Mouse (Mus musculus) thymus, adult 2 months (tissue): Measurements from ENCODE around the gene Aplp2.

Experiments
- CTCF ChIP-seq: fragments of 200-500 bp; IDR thresholded peaks from 2 replicates; pipeline ENCODE4 v1.5.1; 2012; ENCODE audit warnings: mild to moderate bottlenecking, control low read depth, low read length, moderate library complexity, borderline replicate concordance; ENCODE audit not compliant: control insufficient read depth, poor library complexity, insufficient read depth; ENCODE audit errors: extremely low read depth
- POLR2A ChIP-seq: fragments of 200-500 bp; IDR thresholded peaks from 2 replicates; pipeline ENCODE4 v1.6.1; 2012; ENCODE audit warnings: mild to moderate bottlenecking, low read length, control low read depth, moderate library complexity; ENCODE audit not compliant: control insufficient read depth, poor library complexity, insufficient read depth; ENCODE audit errors: extremely low read depth

- TF ChIP-seq POLR2A (no peak), CTCF (no peak)
These were observed 94.5 kb downstream of the Aplp2 start for GRCm38 (mm10) chr9:31117088-31117487.
